Mouse (Mus musculus) 416B (cell line): ENCODE results near the gene Mllt11.

Experiments
- DNase-seq: peaks from one replicate; pipeline ENCODE4 v3.0.0; 2011; ENCODE audit warnings: low read depth

Mllt11 gene

DNA sequence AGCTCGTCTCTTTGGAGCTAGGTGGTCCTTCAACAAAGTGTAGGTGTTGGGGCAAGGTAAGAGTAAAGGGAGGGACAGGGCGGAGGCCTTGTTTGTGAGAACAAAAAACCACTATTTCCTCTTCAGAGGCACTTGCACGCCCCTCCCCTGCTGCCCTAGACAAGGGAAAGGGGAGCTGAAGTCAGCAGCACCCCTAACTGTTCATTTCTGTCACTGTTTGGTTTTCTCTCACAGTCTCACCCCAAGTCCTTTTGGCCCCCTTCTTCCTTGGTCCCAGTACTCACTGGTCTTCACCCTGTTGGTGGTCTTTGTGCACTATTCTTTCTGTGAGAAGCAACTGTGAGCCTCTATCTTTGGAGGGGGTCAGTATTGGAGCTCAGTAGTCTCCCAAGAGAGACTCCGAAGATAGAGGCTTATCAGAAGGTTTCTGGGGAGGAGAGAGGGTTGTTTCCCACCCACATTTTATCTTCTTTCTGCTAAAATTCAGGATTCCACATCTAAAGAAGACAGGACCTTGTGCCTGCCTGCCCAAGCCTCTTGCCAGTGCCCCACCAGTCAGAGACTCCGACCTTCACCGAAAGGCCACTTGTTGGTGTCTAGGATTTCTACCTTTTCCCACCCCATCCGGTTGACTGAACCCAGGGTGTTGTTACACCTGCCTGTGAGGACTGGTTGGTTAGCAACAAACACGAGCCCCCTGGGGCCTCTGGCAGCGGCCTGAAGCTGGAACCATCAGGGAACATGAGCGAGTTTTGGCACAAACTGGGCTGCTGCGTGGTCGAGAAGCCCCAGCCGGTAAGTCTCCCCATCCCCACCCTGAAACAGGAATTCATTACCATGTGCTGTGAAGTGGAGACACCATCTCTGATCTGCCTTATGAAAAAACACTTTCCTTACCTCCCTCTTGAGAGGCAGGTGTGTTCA, at the start of gene Mllt11:
Gene Mllt11 (minus strand): TSS at position 874 of the 924 bp plus-strand sequence.
- peak; percentile 28 for DNase-seq

DNA sequence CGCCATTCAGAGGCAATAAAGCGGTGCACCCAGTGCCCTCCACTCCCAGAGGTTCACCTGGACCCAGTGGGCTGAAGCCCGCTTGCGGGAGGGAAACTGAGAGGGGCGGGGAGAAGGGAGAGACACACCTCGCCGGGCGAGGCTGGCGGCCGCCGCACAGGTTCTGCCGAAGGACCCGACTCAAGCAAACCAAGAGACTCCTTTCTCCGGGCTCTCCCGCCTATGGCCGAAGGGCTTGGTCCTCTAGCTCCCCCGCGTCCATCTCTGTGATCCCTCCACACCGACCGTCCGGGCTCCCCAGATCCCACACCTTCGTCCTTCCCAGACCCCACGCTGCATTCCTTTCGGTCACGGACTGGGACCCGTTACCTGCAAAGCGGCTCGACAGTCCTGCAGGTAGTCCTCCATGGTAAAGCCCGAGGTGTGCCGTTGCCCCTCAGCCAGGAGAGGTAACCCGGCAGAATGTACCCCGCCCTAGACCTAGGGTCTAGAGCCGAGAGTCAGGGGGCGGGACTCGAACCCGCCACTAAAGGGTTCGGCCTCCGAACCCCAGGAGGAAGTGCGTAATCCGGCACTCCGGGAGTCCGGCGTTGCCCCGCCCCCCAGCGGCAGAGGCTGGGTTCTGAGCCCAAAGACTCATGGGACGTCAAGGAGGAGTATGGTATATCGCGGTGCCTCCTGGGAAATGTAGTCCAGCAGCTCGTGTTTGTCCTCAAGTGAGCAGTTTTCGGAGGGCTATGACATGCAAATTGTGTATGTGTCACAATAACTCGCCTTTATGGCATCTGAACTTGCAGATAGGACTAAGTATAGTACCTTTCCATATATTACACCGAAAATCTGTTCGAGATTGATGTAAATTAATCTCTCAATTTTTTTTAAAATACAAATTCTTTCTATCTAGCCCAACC, 49.5 kb upstream of the Mllt11 start, which contains the start of the genes Mindy1 and Prune1:
Gene Mindy1 (plus strand): TSS at position 130 of the 911 bp plus-strand sequence.
Gene Prune1 (minus strand): TSS at position 861 of the 911 bp plus-strand sequence.
- DNase-seq = peak; percentile 99

DNA sequence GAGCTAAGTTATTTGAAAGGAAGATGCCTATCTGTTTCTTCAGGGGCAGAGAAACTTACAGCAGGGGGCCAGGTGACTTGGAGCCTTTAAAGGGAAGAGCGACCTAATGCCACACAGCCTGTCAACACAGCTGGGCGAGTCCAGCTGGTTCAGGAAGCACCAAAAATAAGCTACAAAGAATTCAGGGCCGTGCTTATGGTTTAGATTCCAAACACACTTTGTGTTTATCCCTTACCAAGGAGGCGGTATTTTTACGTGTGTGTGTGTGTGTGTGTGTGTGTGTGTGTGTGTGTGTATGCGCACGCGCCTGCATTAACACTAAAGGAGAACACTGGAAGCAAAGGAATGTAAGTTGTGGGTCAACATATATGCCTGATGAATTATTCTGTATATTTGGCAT, 48.8 kb upstream of the Mllt11 start:
- DNase-seq = peak; percentile 70

DNA sequence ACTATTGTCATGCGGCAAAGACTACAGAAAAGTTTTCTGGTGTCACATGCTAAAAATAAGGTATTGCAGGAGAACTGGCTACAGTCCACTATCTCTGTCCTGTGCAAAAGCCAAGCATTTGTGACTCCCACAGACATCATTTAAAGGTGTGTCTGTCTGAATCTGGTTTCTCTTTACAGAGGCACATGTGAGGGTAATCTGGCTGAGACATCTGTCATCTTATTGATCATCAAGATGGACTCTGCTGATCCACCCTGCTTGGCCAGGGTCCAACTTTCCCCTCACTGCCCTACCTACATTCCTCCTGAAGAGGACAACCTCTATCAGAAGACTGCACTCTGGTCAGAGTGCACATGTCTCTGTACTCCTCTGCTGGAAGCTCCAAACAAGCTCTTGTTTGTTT, 45.2 kb upstream of the Mllt11 start:
- no peak for DNase-seq

DNA sequence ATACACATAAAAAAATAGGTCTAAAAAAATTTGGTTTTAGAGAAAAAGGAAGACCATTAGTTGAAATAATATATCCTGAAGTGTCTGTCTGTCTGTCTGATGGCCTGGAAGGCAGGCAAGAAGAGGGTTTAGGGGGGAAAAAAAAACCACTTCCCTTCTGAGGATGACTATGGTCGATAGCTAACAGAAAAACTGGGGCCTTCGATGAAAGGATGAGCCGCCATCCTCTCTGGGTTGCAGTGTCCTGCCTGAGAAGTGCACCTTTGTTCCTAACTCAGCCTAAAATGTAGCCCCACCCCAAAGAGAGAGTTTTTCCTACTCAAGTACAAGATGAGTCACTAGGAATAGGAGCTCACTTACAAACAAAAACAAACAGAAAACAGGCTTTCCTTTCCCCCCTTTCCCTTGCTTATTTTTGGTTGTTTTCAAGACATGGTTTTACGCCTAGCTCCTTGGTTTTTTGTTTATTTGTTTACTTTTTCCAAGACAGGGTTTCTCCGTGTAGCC, 44.5 kb upstream of the Mllt11 start:
- peak; percentile 48 for DNase-seq

DNA sequence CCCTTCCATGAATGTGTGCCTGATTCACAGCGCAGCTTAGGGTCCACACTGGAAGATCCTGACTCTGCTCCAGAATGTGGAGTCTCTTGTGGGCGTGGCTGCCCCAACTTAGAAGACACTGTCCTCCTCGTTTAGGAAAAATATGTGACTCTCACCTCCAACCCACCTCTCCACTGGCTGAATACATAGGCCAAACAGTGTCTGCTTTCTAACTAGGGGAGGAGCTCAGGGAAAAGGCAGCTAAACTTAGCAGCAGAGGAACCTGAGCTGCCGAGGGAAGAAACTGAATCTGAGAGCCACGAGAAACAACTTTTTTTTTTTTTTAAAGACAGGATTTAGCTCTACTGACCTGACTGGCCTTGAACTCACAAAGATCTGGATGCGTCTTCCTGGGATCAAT, 43.2 kb upstream of the Mllt11 start:
- DNase-seq = no peak

DNA sequence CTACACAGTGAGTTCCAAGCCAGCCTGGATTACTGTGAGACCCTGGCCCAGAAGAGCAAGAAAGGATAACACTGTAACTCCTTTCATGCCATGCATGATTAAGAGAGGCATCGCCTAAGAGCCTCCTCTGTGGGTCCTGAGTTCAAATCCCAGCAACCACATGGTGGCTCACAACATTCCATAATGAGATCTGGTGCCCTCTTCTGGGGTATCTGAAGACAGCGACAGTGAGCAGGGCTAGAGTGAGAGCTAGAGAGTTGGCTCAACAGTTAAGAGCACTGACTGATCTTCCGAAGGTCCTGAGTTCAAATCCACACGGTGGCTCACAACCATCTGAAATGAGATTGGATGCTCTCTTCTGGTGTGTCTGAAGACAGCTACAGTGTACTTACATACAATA, 42.5 kb upstream of the Mllt11 start:
- no peak for DNase-seq

DNA sequence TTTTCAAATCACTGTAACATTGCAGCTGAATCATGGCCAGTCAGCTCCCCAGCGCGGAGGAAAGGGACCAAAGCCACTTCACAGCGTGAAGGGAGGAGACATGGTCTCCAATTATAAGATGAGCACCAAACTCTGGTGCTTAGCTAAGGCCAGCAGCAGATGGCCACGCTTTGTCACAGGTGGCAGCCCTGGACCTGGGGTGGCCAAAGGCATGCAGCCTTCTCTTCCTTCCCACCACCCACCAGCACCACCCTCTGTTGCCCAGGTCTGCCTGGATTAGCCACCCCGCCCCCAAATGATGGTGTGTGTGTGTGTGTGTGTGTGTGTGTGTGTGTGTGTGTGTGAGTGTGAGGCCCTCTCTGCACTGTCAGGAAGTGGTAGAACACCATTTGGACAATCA, 41.5 kb upstream of the Mllt11 start:
- no peak for DNase-seq

DNA sequence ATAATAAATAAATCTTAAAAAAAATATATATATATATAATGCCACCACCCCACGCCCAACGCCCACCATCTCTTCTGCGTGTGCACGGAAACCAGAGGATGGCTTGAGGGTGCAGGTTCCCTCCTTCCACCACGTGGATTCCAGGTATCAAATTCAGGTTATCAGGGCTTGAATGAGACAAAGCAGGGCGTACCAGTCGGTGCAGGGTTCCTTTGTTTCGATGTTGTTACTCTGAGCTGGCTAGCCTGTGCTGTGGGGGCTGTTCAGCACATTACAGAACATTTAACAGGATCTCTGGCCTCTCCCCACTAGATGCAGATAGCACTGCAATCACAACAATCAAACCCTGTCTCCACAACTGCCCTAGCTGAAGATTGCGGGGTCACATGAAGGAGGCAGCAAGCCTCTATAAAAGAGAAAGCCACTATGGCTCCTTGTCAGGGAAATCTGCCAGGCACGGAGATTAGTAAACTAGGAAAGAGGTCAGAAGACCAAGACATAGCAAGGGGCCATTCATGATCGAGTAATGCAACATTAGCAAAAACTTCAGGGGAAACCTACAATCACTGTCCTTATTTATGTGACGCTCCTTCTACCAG, 38.9 kb upstream of the Mllt11 start:
- DNase-seq = no peak

DNA sequence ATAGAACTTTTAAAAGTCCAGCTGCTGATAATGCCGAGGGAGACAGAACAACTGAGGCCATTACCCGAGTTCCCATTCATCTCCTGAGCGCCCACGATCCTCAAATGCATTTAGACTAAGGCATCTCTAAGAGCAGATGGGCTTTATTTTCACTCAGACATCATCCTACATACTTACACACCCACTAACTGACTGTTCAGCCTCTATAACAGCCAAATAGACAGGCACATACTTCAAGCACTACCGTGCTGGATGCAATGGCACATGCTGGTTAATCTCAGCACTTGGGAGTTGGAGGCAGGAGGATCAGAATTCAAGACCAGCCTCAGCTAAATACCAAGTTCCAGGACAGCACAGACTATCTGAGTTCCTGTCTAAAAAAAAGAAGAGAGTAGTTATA, 37.8 kb upstream of the Mllt11 start:
- DNase-seq = no peak

DNA sequence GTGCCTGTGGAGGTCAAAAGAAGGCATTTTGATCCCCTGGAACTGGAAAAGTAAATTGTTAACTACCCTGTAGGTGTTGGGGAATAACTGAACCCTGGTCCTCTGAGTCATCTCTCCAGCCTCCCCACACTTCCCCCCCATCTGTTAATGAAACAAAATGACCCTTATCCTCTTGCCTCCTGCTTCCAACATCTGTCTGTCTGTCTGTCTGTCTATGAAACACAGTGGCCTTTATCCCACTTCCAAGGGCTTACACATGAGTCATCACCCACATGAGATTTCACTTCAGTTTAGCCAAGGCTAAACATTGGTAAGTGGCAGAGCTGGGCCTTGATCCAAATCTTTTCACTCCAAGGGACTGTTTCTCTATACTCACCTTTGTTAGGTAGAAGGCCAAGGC, 35.9 kb upstream of the Mllt11 start:
- DNase-seq = peak; percentile 45

DNA sequence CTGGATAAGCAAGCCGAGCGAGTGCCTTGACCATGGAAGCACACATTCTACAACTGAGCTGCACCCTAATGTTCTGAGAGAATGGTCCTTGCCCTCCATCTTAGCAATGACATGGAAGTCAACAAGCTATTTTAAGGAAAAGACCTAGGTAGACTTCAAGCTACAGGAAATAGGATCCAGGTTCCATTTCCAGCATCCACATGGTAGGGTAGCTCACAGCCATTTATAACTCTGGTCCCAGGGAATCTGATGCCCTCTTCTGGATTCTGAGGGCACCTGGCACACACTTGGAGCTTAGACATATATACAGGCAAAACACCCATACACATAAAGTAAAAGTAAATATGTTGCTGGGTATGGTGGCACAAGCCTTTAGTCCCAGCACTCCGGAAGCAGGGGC, 34.1 kb upstream of the Mllt11 start:
- DNase-seq = no peak

DNA sequence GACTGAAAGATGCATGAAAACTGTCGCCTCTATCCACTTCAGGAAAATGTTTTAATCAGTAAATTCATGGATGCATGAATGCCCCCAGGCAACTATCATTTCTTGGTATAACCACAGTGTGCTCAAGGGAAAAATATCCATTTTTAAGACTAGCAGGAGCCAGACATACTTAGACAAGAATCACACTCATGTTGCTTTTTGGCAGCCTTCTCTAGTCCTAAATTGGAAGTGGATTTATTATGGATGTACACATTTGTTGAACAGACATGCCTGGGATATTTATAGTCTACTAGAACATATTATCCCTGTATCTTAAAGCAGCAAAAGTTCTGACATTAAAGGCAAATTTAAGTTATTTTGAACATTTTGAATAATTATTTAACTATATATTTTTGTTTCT, 32.8 kb upstream of the Mllt11 start:
- no peak for DNase-seq

DNA sequence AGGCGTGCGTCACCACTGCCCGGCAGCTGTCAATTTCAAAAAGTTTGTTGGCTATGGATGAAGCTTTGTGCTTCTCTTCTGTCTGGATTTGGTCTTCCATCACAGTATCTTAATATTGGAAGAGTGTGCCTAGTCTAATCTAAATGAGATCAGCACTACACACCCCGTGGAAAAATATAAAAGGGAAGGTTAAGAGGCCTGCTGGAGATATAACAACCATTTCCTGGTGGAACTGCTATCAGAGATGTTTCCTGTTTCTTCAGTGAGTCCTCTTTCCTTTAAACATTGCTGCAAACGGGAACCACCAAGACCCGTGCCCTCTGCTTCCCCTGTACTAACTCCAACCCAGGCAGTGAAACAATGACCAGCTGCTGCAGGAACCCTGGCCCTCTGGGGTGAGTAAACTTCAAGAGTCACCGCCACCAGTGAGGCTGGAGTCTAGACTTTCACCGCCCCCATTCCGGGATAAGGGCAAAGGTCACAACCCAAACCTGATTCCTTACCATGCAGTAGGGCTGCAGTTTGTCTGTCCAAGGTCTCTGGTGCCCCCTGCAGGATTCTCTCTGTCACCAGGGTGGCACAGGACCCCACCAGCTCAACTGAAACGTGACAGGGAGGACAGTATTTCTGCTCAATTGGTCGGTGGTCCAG, 31.2 kb upstream of the Mllt11 start:
- DNase-seq = peak; percentile 77

DNA sequence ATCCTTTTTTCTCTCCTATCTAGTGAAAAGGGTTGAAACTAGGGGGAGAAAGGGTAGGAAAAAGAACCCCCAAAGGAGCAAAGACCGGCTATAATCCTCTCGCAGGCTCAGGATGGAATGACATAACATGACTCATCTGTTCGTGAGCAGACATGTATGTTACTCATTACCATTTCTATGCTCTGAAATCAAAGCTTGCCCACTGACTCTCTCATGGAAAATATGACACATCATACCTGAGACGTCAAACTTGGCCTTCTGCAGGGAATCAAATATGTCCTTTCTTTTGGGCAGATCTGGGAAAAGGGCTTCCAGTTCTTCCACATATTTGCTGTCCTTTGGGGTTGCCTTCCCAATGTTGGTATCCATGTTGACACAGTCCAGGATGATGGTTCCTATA, 30.0 kb upstream of the Mllt11 start:
- DNase-seq = no peak

DNA sequence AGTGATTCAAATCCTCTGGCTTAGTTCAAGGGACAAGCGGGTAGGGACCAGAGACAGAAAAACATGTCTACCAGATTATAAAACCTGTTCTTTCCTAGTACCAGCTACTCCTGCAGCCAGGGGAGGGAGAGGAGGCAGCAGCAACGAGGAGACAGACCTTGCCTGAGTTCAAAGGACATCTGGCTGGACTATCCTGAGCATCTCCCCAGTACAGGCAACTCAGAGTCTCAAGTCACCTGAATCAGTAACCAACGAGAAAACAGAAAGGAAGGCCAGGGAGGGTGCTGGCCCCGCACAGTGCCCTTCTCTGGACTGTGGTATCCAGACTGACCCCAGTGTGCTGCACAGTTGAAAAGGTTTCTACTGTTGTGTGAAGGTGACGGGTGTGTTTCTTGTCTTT, 25.0 kb upstream of the Mllt11 start:
- no peak for DNase-seq

DNA sequence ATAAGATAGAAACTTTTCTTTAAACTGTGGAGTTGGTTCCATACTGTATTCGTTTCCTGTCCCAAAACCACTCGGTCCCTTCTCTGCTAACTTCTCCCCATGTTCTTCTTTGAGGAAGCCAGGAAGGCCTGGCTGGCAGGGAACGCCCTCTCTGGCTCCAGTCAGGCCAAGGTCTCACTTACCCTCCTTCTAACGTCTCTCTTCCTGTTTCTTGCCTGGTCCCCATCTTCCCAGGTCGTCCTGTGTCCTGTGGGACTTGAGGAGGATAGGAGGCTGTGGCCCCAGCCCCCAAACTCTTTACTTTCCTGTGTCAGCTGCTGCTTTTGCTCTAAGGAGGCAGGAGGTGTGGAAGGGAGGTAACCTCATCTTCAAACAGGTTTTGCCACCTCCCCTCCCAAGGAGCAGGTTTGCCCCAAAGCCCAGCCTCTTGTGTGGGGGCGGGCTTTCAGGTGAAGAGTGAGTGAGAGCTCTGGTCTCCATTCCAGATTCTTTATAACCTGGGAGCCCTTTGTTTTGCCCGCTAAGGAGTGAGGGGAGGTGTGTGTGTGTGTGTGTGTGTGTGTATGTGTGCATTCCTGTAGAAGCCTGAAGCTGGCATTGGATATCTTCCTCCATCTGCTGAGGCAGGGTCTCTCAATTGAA, 18.9 kb upstream of the Mllt11 start, which contains the start of gene Bnipl:
Gene Bnipl (minus strand): TSS at position 411 of the 642 bp plus-strand sequence.
- no peak for DNase-seq

DNA sequence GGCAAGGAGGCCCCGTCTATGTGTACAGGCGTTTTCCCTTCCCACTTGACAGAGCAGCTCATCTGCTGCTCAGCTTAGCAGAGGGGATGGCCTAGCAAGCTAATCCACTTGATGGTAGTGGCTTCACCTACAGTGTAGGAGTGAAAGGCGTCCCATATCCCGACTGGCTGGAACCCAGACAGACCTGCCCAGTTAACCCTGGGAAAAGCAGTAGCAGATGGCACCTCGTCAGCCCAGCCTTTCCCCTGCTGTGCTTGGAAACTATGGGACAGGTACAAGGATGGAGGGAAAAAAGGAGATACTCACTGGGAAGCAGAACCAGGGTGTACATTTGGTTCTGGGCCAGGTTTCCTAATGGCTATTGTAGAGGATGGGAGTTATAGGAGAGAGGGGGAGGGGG, 18.4 kb upstream of the Mllt11 start:
- no peak for DNase-seq

DNA sequence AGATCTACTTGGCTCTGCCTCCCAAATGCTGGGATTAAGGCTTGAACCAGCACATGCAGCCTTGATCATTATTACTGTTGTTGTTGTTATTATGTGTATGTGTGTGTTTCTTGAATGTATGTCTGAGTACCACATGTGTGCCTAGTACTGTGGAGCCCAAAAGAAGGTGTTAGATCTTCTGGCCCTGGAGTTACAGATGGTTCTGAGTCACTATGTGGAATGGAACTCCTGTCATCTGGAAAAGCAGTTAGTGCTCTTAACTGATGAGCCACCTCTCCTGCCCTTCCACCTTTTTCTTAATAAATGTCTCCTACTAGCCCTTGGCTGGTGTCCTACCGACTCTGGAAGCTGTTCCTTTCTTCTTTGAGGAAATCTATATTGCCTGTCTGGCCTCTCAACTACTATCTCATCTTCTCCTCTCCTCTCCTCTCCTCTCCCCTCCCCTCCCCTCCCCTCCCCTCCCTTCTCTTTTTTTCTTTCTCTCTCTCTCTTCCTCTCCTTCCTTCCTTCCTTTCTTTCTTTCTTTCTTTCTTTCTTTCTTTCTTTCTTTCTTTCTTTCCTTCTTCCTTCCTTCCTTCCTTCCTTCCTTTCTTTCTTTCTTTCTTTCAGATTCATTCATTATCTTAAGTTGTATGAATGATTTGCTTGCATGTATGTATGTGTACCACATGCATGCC, 15.8 kb upstream of the Mllt11 start:
- no peak for DNase-seq

DNA sequence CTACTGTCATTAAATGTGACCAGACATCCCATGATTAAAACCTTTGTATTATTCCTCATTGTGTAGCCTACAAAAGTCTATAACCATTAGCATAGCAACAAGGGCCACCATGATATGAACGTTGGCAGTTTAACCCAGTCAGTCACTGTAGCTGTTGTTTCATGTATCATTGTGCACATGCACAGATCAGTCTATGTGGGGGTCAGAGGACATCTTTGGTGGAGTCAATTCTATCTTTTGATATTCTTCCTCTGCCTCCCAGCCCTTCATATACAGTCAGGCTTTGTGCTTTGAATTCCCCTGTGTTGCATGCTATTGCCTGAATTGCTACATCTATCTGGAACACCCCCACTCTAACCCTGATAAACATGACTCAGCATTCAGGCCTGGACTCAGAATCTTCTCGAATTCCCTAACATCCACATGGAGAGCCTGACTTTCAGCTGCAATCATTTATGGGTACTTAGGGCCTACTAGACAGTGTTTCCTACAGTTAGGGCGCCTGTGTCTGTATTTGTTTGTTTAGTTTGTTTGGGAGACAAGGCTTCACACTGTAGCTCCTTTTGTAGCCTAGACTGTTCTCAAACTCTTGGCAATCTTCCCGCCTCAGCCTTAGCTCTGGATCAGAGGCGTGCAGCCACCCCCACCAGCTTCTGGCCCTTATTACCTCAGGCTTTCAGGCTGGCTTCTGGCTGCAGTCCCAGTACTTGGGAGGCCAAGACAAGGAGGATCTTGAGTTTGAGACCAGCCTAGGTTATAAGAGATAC, 14.7 kb upstream of the Mllt11 start:
- DNase-seq = peak; percentile 29
